Mouse (Mus musculus) testis, adult 2 months (tissue): ENCODE measurements at regions not wholly inside any gene's neighbourhood (a gene's known extent, or its start where the extent isn't known, plus 50 kb on each side); places are given as distances from the start of the nearest gene placed in this dataset.

Experiments
- CTCF ChIP-seq: fragments of 200-500 bp; IDR thresholded peaks from 2 replicates; pipeline ENCODE4 v1.5.1; 2012; ENCODE audit warnings: low read depth, mild to moderate bottlenecking, inconsistent platforms, low read length, moderate library complexity; ENCODE audit not compliant: control insufficient read depth, insufficient read depth, insufficient replicate concordance
- POLR2A ChIP-seq: fragments of 200-500 bp; IDR thresholded peaks from 2 replicates; pipeline ENCODE4 v1.6.1; 2012; ENCODE audit warnings: low read depth, mild to moderate bottlenecking, inconsistent platforms, low read length, moderate library complexity; ENCODE audit not compliant: control insufficient read depth

DNA sequence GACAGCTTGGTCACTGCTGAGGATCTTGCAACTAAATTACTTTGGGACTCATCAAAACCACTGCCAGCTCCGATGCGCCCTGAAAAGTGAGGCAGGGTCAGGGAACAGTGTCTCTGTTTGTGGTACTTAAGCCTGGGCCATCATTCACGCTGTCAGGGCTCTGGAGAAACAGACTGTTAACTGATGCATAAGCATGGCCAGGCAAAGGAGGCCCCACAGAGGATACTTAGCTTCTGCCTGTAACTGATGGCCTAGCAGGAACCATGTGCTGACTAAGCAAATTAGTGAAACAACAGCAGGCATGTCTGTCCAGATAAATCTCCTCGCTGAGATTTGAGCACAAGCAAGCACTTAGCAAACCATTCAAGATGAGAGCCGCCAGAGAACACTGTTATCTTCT lies 440.1 kb downstream of the Fut8 start:
- no peak for TF ChIP-seq CTCF
- TF ChIP-seq POLR2A, result no peak
